Mouse (Mus musculus): Measurements from ENCODE around the gene Ptprc.

Gene Ptprc

DNA sequence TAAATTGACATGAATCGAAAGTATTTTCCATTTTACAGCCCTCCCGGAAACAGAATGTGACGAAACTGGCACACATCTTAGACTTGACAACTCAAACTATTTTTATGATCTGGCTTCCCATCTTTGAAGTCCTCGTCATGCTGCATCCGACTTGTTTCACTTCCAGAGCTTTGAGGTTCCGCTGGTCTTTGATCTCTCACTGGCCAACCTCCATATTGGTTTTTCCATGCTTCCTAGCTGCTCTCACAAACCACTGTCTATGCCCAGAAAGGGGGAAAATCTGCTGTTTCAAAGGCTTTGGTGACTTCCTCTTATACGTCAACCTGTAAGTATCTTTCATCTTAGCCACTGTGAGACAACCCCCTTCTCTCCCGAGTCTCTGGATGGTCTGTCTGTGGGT lies 12.9 kb downstream of the Ptprc start:
- no peak for TF ChIP-seq GATA4 (IDR thresholded peaks at IDR 0.05; ENCODE audit: insufficient replicate concordance, low read length)

DNA sequence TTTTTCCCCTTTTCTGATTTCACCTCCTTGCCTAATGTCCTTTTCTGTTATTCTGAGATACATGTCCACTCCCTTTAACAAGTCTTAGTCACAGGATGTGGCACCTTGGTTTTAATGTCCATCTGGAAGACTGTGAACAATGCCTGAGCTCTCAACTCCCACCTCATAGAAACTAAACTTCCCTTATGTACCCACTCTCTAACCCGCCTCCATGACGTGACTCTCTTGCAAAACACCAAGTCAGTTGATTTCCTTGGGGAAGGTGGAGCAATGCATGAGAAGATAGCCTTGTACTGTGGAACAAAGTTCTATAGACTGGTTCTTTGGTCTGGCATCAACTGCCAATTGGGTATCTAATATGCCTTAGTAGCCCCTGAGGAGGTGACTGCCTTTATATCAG lies 16.6 kb downstream of the Ptprc start:
- no peak for TF ChIP-seq GATA4 (IDR thresholded peaks at IDR 0.05; ENCODE audit: insufficient replicate concordance, low read length)

DNA sequence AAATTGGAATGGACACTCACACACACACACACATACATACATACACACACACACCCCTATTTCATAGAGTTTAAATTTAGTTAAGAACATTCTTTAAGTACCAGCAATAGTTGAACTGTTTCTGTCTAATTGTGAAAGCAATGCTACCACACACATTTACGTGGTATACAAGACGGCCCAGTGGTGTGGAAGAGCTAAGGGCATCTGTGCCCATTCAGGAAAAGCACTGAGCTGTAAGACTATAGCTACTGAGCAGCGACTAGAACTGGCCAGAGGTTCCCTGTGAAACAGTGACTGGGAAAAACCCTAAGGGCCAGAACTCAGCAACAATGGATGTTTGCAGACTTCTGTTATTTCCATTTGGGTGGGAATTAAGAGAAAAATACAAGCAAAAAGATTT lies 17.3 kb downstream of the Ptprc start:
- no peak for TF ChIP-seq GATA4 (IDR thresholded peaks at IDR 0.05; ENCODE audit: insufficient replicate concordance, low read length)

DNA sequence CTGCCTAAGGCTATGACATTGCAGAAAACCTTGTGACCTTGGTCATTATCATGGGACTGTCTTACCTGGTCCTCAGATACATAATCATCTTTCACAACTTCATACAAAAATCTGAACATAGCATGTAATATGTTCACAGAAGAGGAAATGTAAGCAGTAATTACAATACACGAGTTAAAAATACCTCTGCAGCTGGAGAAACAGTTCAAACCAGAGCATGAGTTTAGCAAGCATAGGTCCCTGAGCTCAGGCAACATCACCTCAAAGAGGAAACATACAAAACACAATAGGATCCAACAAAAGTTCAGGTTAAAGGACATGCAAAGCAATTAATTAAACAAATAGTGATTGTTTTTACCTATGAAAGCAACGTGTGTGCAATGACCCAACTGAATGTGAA lies 17.8 kb downstream of the Ptprc start:
- no peak for TF ChIP-seq GATA4 (IDR thresholded peaks at IDR 0.05; ENCODE audit: insufficient replicate concordance, low read length)

DNA sequence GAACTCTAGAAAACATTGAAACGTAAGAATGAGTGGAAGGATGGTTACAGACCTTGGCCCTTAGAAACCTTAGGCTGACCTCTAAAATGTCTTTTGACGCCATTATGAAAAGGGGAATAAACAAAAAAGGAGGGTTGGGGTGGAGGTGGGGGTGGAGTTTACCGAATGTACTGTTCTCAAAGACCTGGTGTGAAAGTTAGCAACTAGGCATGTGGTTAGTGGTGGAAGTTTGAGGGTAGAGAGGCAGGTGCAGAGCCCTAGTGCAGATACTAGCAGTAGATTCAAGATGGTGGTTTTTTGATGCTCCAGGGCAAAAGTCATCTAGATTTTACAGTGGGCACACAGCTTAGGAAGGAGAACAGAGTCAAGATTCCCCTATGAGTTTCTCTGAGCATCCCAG lies 18.5 kb downstream of the Ptprc start:
- TF ChIP-seq GATA4 (IDR thresholded peaks at IDR 0.05; ENCODE audit: insufficient replicate concordance, low read length) = no peak

DNA sequence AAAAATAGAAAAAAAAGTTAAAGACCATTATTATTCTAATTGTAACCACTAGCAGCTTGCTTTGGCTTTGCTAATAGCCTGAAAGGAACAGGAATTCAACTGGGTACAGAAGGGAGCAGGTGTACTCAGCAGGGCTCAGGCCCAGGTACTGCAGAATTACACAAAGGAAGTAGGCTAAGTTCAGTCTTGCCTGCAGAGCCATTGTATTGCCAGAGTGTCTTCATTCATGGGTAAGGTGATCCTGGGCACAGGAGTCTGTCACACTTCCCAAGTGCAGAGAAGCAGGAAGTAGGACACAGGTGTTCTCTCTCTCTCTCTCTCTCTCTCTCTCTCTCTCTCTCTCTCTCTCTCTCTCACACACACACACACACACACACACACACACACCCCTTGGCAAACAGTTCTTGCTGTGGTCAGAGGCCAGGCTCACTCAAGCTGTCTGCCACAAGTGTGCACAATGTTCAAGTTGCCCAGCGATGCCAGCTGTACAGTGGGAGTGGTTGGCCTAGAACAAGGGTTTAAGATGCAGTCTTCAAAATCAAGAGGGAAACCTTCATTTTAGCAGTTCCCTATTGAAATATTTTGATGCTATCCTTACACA lies 21.2 kb downstream of the Ptprc start:
- no peak for TF ChIP-seq GATA4 (IDR thresholded peaks at IDR 0.05; ENCODE audit: insufficient replicate concordance, low read length)

DNA sequence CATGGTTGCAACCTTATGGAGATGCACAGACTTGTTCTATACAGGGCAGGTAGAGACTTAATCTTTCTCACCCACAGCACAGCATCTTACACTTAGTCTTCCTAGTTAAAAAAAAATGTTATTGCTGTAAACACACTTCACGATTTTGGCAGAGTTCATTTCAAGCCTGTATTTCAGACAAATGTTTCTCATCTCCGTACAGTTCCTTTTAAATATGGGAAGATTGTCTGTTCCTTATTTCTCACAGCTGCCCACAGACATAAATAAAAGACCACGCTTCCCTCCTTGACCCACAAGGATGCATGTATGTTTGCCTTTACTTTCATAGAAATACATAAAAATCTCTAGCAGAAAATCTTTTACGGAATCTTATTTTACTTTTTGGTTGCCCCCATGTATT lies 22.4 kb downstream of the Ptprc start:
- TF ChIP-seq GATA4 (IDR thresholded peaks at IDR 0.05; ENCODE audit: insufficient replicate concordance, low read length) = no peak

DNA sequence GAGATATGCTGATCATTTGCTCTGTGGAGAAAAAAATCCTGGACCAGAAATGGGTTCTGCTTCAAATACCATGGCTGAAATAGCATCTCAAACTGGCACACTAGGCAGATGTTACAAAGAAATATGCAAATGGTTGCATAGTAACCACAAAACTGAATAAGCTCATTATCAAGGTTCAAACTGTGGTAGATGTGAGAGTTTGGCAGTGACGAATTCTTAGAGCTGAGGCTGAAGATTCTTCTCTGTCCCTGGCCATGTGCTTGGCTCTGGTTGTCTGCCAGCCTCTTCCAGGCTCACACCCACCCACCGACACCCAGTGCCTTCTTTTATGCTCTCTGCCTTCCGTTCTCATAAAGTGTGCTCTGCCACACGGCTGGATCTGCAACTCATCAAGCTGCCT lies 26.7 kb downstream of the Ptprc start:
- no peak for TF ChIP-seq GATA4 (IDR thresholded peaks at IDR 0.05; ENCODE audit: insufficient replicate concordance, low read length)

DNA sequence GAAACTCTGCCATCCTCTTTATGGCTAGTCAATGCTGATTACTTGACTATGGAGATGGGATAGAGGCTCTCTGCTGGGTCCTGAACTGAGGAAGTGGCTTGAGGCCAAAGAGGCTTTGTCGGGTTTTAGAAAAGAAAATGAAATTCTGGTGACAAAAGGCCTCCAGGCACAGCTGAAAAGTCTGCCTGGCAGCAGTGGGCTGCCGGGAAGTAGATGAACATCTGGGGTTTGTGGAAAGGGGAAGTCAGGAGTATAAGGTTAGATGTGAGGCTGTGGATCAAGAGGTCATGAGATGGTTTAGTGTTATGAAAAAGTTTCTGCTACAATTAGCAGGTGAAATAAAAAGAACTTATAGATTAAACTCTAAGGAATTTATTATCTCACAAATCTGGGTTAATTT lies 29.9 kb downstream of the Ptprc start:
- TF ChIP-seq GATA4 (IDR thresholded peaks at IDR 0.05; ENCODE audit: insufficient replicate concordance, low read length) = no peak

DNA sequence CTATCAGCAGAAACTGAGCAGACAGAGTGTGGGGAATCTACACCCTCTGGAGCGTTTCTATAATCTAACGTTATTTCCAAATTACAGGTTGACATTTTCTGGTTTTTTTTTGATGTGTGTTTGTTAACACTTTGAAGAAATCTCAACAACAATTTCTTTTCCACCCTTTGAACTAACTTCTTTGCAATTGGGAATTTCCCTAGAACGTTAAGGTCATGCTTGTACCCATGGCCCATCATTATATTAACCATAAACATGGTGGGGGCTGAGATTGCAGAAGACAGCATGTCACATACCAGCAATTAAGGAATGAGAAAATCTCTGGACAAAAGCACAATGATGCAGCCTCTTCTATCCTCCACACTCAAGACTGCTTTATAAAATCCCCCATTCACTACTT lies 30.4 kb downstream of the Ptprc start:
- no peak for TF ChIP-seq GATA4 (IDR thresholded peaks at IDR 0.05; ENCODE audit: insufficient replicate concordance, low read length)

DNA sequence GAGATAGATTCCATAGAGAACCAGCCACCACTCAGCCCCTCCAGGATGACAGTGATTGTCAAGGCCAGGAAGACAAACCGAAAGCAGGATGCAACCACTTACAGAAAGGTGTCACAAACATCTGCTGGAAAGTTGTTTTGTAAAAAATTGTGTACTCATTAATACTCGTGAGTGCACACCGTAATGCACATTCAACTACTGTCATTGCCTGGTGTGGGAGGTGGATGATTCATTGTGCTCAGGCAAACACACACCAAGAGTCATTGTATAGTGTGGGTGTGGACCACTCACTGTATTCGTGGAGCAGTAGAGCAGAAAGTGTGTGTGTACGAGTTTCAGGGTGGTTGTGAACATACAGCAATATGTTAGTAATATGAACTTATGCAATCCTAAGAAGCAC lies 31.1 kb downstream of the Ptprc start:
- TF ChIP-seq GATA4 (IDR thresholded peaks at IDR 0.05; ENCODE audit: insufficient replicate concordance, low read length) = no peak

DNA sequence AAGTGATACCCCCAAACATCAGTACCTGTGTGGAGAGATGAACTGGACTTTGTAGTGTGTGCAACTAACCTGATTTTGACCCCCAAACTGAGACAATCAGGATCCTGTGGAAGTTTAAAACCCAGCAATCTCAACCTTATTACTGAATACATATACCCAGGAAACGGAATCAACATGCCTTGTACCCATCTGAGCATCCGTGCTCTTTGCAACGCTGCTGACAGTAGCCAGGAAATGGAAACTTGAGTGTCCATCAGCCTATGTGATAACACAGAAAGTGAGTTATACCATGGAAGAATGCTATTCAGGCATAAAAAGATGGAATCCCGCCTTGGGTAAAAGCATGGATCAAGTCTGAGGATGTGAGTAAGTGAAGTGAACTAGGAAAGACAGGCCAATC lies 34.7 kb downstream of the Ptprc start:
- no peak for TF ChIP-seq GATA4 (IDR thresholded peaks at IDR 0.05; ENCODE audit: insufficient replicate concordance, low read length)

DNA sequence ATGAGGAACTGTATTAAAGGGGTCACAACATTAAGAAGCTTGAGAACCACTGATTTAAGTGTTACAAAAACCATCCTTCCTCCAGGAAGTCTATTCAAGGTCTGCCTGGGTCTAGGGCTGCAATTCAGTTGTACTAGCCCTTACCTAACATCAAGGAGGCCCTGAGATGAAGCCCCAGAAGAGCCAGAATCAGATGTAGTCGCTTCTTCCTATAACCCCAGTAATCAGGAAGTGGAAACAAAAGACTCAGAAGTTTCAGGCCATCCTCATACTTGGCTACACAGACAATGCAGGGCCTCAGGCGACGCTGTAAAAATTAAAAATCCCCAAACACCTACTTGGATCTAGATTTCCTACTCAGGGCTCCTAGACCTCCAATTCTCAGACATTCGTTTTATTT lies 37.8 kb downstream of the Ptprc start:
- no peak for TF ChIP-seq GATA4 (IDR thresholded peaks at IDR 0.05; ENCODE audit: insufficient replicate concordance, low read length)

DNA sequence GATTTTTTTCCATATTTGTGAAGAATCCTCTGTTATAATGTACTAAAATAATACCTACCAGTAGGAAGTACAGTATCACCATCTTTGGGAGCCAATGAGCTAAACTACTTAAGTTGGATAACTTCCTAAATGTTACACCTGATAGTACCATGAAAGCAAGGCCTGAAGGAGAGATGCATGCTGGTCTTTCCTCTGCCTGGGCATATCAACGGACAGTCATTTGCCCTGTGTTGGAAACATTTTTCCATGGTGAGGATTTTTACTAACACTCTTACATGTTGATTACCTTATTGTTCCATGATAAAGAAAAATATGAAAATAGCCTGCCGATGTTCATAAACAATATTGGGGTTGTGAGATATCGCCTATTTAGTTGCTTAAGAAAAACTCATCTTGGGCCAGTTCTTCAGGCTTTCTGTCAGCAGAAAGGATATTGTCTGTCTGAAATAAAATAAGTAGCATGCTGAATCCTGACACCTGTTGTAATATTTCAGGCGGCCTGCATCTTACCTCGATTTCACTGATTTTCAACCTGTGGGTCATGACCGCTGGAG lies 38.4 kb downstream of the Ptprc start:
- no peak for TF ChIP-seq GATA4 (IDR thresholded peaks at IDR 0.05; ENCODE audit: insufficient replicate concordance, low read length)

DNA sequence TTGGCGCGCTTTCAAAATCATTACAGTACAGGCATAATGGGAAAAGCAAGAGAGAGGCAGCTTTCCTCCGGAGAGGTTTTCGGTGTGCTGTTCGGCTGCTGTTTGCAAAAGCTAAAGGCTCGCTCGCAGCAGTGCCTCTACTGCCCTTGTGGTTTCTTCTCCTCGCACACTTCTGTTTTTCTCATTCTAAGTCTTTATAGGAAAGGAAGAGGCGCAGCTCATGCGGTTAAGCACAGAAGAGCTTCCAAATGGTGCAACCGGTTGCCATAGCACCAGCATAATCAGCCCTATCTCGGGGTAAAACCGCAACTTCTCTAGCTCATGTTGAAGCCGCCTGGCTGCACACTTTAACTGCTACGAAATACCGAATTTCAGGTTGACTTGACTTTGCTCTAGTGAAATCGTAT lies 39.1 kb downstream of the Ptprc start:
- TF ChIP-seq GATA4 (IDR thresholded peaks at IDR 0.05; ENCODE audit: insufficient replicate concordance, low read length) = no peak

DNA sequence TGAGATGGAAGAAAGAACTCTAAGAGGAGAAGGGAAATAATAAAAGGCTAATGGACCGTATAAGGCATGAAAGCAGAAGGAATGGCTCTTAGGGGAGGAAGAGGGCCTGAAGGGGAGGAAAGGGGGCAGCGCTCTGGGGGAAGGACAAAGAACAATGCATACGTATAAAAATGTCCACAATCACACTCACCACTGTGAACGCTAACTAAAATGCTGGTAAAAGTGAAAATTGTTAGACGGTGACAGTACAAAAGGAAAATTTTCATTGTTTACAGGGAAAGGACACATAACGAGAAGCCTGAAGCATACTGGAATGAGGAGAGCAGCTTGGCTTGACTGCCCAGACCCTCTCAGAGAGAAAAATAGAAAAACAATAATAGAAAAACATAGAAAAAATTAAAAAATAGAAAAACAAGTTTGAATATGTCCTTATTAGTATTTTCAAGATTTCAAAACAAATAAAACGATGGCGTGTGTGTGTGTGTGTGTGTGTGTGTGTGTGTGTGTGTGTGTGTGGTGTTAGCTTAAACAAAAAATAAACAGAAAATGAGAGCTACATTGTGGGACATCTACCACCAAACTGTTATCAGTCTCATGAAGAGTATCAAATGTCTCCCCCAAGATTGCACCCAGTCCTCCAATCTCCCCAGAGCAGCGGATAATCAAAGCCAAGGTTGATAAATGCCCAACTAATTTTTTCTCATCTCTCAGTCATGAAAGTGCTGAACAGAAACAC lies 39.7 kb downstream of the Ptprc start:
- no peak for TF ChIP-seq GATA4 (IDR thresholded peaks at IDR 0.05; ENCODE audit: insufficient replicate concordance, low read length)

DNA sequence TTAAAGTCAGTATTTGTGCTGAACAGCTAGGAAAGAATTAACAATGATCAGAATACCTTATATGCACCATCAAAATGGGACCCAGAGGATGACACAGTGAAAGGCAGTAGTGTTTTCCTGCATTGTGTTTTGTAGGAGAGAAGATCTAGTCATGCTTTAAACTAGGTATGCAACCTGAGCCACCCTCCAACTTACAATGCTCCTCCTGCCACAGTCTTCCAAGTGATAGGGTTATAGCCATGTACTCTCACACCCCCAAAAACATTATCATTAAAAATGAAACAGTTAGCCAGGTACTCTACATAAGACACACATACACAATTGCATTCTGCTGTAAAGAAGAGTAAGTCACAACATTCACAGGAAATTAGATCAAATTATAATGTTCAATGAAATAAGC lies 40.4 kb downstream of the Ptprc start:
- no peak for TF ChIP-seq GATA4 (IDR thresholded peaks at IDR 0.05; ENCODE audit: insufficient replicate concordance, low read length)

Data from liver, adult (tissue).